Mouse (Mus musculus): Measurements from ENCODE around the gene Wdr83.

DNA sequence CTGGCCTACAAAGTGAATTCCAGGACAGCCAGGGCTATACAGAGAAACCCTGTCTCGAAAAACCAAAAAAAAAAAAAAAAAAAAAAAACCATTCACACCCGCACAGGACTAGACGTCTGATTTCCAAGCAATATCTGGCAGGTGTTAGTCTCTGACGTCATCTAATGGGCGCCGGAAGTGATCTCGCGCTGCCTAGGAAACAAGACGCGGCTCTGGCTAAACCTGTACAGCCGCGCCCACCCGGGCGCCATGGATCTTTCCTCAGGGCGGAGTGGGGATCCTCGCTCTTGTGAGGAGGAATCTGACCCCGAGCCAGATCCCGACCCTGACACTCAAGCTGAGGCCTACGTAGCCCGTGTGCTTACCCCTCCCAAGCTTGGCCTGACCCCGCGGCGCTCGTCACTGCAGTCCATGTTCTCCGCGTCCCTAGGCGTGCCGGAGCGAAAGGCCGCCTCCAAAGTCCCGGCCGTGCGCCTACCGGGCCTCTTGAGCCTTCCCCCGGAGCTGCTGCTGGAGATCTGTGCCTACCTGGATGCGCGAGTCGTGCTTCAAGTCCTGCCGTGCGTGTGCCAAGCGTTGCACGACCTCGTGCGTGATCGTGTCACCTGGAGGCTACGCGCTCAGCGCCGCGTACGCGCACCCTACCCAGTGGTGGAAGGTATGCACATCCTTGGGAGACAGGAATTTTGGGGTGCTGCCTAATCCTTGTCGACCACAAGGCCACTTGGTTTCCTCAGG lies 21.1 kb downstream of the Wdr83 start, which contains the start of gene Fbxw9:
- no peak for TF ChIP-seq CTCF (IDR thresholded peaks at IDR 0.05; ENCODE audit: borderline replicate concordance, extremely low read depth, insufficient read depth, insufficient read length)
- TF ChIP-seq POLR2A (IDR thresholded peaks at IDR 0.05; ENCODE audit: borderline replicate concordance, extremely low read depth, insufficient read depth, insufficient read length, poor library complexity, severe bottlenecking): 0 out of 2 replicates have a peak, but pooled peaks have one; percentile 25
